Mouse (Mus musculus): ENCODE results near the gene Tmem59l.

- TF ChIP-seq POLR2A (IDR thresholded peaks at IDR 0.05; ENCODE audit: insufficient read depth, low read depth, low read length) (no peak), CTCF (IDR thresholded peaks at IDR 0.05) (no peak)
Observed at GRCm38 (mm10) chr8:70435156-70435555, 52.0 kb downstream of the Tmem59l start.

Measured in heart, adult 2 months (tissue).